Mouse (Mus musculus) thymus, postnatal 14 days (tissue): ENCODE measurements around the gene Gcsam.
A peak's percentile ranks its signal among the peaks of the same experiment; 100 is the strongest.

Source experiments
- DNase-seq: peaks from one replicate; pipeline ENCODE4 v3.0.0; 2021

The Gcsam gene

GRCm38 (mm10) chr16:45653009-45653933 is 43.1 kb downstream of the Gcsam start:
- DNase-seq, result no peak

DNA sequence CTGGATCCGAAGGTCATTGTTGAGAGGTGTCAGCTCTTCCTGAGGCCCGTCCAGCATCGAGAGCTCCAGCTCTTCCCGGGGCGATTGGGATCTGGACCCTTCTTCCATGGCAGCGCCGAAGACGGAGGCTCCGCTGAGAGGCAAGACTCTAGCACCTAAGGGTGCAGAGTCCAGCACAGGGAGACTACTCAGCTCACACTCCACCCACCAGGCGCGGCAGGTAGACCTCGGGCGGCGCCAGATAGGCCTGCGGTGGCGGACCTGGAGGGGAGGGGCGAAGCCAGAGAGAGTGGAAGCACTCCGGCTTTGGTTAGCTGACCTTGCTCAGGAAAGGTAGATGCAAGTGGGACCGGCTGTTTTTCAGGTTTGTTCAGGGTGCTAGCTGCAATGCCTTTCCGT is 43.8 kb downstream of the Gcsam start, which contains the start of gene BC016579:
TSS of gene BC016579 (minus strand) at position 135 of the 399 bp plus-strand sequence.
- peak; percentile 25 for DNase-seq

DNA sequence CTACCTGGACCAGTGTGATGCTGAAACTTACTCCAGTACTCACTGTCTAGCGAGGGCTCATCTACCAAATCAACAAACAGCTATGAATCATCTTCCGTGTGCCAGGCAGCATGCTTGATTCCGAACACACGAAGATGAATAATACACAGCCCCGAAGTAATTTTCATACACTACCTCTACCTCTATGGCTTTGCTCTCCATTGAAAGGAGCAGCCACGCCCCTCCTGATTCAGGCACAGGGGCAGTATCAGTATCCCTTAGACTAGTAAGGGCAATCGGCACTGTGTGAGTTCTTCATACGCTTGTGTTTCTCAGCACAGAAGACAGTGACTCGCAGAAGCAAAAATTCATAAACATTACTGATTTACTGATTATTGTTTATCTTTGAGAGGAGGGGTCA is 44.3 kb downstream of the Gcsam start:
- DNase-seq, result no peak

- no peak for DNase-seq
Observed at GRCm38 (mm10) chr16:45657574-45658159, 47.5 kb downstream of the Gcsam start.

DNA sequence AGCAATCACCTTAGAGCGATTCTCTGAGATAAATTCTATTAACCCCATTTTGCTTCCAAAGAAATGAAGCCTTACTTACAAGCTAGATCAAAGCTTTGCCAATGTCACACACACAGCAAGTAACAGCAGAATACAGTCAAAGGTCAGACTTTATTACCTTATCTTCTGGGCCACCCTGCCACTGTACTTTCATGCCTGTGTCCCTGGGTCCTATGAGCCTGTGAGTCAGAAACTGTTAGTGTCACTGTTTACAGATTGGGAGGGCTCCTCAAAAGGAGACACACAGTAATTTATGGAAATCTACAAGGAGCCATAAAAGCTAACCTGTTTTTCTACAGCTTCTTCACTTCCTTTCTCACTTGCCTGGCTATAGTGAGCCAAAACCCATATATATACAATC is 48.1 kb downstream of the Gcsam start:
- no peak for DNase-seq

DNA sequence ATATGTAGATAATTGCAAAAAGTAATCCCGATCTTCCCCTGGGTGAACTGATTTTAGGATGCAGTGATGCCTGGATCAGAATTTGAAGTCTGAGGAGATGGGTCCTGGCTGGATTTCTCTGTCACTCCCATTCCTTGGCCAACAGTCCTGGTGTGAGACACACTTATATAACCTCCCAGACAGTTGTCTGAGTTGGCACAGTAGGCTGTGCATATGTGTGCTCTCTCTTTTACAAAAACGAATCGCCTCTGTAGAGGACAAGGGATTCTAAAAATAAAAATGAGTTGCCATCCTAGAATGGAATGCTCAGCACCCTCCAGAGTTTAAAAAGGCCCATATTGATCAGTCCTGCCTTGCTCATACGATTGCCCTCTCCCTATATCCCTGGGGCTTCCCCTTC is 49.4 kb downstream of the Gcsam start:
- no peak for DNase-seq

- DNase-seq, result no peak
Observed at GRCm38 (mm10) chr16:45662381-45662780, 52.2 kb downstream of the Gcsam start.

DNA sequence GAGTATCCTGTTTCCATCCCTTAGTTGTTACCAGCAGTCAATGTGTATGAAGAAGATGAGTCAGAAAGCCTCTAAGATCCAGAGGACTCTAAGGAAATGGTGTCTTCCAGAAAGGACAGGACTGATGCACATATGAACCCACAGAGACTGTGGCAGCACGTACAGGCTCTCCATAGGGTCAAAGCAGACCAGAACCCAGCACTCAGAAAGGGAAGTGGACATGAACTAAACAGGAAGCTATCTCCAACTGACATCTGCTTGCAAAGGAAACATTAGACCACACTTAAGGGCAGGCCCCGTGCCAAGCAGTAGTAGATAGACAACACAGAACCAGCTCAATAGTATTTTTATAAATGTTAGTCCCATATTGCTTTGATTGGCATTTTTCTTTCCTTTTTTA is 56.0 kb downstream of the Gcsam start:
- no peak for DNase-seq

DNA sequence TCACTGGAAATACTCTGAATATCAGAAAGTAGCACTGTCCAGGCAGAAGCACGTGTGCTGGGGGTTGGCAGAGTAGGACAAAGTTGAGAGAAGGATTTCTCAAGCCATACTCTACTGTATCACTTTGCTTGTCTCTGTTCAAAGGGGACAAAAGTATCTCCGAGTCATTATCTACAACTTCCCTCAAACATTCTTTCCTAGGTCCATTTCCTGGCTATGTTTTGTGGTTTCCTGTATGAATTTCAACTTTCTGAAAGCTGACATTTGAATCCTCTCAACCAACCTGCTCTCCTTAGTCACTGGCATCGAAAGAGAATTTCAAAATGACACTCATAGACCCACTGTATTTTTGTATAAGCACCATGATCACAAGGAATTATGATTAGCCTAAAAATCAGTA is 58.0 kb downstream of the Gcsam start:
- no peak for DNase-seq

DNA sequence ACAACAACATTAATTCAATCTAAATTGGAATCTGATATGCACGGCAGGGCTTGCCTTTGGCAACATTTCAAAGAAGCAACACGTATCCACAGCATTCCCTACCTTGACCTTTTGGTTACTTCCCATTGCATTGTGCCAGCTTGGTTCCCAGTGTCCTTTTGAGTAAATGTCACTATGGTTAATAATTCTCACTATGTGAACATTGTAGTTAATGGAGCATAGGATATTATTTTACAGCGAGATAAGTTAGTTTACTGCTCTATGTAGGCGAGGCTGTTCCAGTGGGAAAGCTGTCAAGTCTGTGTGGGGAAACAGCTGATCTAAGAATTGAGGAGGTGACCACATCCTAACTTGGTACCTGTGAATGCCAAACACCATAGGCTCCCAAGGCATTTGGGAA is 59.8 kb downstream of the Gcsam start:
- DNase-seq, result no peak
